Mouse (Mus musculus): ENCODE measurements around the gene Ifit1.

GRCm38 (mm10) chr19:34624663-34625062, 16.0 kb upstream of the Ifit1 start:
- no peak for TF ChIP-seq POLR2A (IDR thresholded peaks at IDR 0.05; ENCODE audit: borderline replicate concordance, insufficient read depth, low read length)
- no peak for TF ChIP-seq CTCF (IDR thresholded peaks at IDR 0.05; ENCODE audit: borderline replicate concordance, insufficient read depth, low read depth, low read length)
